Mouse (Mus musculus): ENCODE measurements around the gene Fes. TPM values are rescaled to one million over a fixed set of nuclear protein-coding genes. Genes with fewer than 3 reads are reported as not detected.
"Not testable (repeated sequence)": the region's sequence is repeated elsewhere in the genome, so short reads cannot be mapped to it uniquely, and the experiment has no call there.

Gene Fes
- total RNA-seq, 4 experiments from 2014 or later: 1.7 to 2.7 (median 2.4) TPM

DNA sequence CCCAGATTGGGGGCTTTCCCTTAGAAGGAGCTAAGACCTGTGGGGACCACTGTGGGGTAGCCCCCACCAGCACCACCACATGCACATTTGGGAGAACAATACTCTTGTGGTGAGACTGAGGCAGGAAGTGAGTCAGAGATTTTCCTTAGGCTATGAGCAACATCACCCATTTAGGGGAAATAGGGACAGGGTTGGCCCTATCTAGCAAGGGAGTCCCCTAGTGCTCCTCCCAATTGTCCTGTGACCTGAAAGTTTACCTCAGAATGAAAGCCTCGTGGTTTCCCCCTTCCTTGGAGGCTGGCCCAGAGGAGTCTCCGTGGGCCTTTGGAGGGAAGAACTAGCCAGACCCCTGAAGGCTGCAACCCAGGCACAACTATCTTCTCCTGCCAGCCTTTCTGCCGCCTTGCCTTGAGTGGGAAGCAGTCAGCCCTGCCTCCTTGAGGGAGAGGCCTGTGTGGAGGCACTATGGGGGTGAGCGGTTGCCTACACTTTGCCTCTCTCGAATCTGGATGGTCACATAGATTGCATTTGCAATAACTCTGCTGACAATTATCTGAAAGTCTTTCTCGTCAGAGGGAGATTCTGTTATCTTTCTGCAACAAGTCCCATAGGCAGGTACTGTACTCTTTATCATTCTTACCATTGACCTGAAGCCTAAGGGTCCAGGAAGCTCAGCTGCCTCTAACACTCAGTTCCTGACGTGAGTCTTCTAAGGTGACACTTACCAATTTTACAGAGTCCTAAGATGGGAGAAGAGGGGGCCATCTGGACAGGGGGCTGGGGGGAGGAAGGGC is 16.6 kb upstream of the Fes start:
- no peak for DNase-seq (ENCODE audit: low spot score in 2 of 2)

DNA sequence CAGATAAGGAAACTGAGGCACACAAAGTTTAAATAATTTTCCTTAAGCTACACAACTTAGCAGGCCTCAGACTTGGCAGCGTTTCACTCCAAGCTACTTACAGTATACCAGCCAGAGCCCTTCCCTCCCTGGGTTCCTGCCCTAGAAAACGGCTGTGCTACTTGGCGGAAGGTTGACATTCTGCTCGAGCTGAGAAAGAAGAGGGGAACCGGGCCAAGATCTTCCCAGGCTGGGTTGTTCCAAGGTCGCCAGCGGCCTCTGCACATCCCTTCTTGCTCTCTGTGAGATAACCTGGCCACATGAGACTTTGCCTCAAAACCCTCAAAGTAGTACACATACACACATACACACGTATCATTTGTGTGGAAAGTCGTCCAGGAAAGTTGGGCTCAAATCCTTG is 15.8 kb upstream of the Fes start:
- DNase-seq (ENCODE audit: low spot score in 2 of 2): peak; percentile 80 to 82

DNA sequence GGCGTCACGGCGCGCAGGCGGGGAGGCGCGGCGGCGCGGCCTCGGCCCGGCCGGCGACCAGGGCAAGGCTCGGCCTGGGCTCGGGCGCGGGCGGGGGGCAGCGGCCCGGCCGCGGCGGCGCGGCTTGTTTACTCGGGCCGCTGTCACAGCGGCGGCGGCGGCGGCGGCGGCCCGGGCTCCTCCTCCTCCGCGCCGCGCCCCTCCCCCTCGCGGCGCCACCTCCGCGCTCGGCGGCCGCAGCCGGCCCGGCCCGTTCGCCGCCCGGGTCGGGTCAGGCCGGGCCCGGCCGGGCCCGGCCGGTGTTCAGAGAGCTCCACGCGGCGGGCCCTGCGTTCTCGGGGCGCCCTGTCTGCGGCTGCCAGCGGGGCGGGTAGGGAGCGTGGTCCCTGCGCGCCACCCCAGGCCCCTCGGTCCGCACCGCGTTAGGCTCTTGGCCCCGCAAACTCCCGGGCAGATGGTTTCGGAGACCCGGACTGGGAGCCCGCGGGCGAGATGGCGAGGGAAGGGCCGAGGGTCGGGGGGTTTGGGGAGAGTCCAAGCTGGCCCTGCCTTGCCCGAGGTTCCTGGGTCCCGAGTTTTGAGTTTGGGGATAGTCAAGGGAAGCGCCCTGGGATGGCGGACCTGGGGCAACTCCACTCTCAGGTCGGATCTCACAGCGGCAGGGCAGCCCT is 15.0 kb upstream of the Fes start:
- DNase-seq (ENCODE audit: low spot score in 2 of 2): peak; percentile 34 to 56

DNA sequence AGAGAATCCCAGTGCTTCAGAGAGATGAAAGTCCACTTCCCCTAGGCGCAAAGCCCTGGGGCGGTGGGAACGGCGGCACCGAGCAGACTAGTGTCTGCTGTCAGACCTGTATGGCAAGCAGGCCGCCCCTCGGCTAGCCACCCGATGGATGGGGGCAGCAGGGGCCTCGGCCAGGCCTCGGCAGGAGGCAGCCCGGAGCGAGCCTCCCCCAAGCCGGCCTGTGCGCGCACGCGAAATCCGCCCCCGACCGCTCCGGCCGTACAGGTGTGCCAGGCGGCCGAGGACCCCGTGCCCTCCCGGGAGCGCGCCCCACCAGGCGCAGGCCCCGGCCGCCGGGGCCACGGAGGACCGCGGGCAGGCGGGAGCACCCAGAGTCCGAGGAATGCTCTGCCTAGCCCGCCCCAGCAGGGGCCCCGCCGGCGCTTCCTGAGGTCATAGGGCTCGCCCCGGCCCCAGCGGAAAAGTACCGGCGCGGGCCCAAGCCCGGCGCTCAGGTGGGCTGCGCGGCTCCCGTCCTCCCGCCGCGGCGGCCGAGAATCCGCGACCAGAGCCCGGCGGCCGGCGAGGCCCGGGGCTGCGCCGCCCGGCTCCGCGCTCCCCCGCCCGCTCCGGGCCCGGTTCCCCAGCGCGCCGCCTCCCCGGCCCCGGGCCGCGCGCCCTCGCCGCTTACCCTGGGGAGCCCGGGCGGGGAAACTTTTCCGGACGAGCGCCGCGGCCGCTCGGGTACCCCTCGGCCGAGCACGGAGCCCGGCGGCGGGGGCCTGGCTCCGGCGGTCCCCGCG is 14.3 kb upstream of the Fes start:
- DNase-seq (ENCODE audit: low spot score in 2 of 2): no peak

DNA sequence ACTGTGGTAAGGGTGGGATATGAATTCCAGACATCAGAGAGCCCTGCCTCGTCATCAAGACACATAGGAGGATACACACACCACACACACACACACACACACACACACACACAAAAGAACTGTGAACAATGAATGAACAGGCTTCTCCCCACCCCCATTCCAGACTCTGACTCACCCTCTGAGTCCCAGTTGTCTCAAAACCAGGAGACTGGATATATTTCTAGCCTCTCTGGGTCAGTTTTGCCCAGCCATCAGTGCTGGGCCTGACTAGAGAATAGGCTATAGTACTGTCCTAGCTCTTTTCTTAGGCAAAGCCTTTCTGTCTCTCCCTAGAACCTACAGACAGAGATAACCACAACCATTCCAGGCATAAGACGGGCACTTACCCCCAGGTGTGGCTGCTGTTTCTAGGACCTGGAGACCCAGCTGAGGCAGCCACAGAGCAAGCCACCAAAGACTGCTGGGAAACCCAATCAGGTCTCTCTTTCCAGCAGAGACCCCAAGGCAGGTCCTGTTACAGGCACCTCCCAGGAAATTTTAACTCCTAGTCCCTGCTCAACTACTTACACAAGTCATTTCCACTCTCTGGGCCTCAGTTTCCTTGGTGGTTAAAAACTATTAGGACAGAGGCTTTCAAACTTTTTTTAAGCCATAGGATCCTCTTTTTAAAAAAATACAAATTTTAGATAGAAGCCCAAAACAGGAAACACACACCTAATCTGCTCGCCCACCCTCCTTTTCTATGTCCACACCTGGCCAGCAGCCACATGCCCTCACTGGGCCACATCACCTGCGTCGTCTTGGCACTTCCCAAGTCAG is 13.5 kb upstream of the Fes start:
- DNase-seq (ENCODE audit: low spot score in 2 of 2): no peak

DNA sequence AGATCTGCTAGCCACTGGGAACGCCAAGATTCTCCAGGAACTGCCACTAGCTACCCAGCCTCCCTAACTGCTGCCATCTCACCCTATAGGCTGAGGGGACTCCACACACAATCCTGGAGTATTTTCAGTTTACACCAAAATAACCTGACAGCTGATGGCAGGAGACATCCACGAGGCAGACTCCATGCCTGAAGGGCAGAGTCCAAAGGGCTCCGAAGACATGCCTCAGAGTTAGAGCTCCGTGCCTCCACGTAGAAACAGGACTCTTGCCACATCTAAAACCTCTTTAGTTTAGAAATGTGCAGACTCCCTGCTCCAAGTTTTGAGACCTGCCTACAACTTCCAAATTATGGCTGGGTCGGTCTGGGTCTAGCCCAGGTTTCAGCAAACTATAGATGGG is 12.8 kb upstream of the Fes start:
- no peak for DNase-seq (ENCODE audit: low spot score in 2 of 2)

DNA sequence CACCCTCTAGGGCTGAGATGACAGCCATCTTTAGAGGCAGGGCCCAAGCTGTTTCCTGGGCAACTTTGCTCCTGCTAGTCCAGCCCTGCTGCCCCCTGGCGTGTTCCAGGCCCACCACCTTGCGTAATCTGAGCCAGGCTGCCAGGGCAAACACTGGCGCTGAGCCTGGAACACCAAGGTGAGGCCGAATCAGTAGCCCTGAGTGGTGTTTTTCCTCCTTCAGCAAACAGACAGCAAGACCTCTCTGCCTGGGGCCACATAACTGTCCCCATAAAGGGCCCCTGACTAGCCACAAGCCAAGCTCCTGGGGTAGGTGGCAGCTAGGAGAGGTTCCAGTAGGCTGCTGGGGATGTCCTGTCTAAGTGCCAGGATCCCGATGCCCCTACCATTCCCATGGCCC is 12.4 kb upstream of the Fes start:
- peak in 1 of 2 experiments; percentile 52 for DNase-seq (ENCODE audit: low spot score in 2 of 2)

DNA sequence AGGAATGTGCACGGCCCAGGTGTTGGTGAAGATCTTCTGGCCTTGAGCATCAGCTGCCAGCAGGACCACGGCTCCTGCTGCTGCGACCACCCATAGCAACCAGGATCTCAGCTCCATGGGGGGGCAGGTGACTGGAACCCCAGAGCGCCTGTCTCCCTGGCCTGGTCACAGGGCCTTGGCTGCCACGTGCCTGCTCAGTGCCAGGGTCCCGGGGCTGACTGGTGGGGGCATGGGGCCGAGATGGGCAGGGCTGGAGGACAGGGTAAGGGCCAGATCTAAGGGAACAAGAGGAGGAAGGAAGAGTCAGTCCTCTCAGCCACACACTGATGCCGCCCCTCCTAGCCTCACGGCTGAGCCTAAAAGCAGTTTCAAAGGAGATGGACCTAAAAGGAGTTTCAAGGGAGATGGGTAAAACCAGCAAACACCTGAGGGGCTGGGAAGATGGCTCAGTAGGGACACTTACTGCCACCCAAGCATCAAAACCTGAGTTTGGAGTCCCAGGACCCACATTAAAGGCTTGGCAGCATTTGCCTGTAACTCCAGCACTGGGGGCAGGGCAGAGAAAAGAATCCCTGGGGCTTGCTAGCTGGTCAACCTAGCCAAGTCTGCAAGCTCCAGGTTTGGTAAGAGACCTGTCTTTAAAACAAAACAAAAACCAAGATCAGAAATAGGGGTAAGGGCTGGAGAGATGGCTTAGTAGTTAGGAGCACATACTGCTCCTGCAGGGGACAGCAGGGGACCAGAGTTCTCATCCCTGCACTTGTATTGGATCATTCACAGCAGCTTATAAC is 11.1 kb upstream of the Fes start:
- no peak for DNase-seq (ENCODE audit: low spot score in 2 of 2)

DNA sequence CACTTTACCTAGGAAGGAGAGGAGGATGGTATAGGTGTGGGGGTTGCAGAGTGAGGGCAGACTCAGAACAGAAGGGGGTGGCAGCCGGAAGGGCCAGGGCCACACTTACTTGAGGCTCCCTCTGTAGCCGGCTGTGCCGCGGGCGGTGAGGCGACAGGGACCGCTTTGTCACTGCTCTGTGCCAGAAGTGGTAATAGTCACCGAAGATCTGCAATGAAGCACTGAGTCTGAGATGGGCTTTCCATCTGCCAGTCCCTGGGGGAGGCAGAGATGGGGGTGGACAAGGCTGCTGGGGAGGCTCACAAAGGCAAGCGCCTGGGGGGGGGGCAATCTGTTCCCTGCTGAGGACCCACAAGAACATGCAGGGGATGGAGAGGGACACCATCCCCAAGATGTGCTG is 10.2 kb upstream of the Fes start:
- no peak for DNase-seq (ENCODE audit: low spot score in 2 of 2)

DNA sequence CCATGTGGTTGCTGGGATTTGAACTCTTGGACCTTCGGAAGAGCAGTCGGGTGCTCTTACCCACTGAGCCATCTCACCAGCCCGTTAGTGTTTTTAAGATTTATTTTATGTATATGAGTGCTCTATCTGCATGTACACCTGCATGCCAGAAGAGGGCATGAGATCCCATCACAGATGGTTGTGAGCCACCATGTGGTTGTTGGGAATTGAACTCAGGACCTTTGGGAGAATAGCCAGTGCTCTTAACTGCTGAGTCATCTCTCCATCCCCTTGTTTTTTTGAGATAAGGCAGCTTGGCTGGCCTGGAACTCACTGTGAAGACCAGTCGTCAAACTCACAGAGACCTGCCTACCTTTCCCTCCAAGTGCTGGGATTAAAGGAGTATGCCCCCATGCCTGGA is 8.7 kb upstream of the Fes start:
- not testable (repeated sequence) for DNase-seq (ENCODE audit: low spot score in 2 of 2)

DNA sequence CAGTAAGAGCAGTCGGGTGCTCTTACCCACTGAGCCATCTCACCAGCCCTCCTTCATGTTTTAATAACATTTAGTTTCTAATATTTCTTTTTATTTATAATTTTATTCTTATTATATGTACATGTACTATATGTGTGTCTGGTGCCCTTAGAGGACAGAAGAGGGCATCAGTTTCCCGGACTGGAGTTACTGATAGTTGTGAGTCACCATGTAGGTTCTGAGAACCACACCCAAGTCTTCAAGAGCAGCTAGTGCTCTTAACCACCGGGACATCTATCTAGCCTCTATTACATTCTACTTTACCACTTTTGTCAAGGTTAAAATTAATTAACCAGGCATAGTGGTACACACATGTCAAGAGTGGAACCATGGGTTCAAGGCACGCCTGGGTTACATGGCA is 6.9 kb upstream of the Fes start:
- no peak for DNase-seq (ENCODE audit: low spot score in 2 of 2)

DNA sequence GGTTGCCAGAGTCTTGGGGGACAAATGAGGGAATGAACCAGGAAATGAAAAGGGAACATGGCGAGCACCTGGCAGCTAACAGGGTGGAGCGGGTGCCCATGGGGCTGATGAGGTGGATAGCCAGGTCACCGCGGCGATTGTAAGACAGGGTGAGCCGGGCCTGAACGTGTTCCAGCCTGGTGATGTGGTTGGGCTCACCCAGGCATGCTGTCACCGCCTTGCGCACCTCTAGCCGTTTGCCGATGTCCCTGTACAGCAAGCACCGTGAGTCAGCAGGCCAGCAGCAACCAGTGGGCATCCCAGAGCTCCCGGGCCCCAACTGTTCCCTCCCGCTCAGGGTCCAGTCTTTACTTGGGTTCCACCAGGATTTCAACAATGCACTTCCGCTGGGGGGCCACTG is 4.4 kb upstream of the Fes start:
- no peak for DNase-seq (ENCODE audit: low spot score in 2 of 2)

DNA sequence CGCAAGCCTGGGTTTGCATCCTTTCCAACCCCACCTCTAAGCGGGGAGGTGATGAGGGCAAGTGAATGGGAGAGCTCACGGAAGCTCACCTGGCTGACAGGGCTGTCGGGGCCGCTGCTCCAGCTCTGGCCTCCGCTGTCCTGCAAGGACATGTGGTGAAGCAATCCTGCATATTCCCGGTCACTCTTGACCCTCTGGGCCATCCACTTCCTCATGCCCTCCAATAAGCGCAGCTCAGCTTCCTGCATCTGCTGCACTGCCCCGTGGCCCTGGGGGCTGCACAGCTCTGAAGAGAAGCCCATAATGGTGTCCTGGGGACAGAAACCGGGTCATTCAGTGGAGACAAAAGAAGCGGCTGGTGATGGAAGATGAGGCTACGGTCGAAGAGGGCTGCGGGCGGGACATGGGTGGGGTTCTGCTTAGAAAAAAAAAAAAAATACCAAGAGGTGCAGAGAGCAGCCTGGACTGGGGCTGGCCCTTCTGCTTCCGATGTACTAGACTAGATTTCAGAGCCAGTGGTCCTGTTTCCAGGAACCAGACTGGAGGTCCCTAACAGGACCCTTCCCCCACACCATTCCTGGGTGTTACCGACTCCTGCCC is 613 bp downstream of the Fes start:
- no peak for DNase-seq (ENCODE audit: low spot score in 2 of 2)

DNA sequence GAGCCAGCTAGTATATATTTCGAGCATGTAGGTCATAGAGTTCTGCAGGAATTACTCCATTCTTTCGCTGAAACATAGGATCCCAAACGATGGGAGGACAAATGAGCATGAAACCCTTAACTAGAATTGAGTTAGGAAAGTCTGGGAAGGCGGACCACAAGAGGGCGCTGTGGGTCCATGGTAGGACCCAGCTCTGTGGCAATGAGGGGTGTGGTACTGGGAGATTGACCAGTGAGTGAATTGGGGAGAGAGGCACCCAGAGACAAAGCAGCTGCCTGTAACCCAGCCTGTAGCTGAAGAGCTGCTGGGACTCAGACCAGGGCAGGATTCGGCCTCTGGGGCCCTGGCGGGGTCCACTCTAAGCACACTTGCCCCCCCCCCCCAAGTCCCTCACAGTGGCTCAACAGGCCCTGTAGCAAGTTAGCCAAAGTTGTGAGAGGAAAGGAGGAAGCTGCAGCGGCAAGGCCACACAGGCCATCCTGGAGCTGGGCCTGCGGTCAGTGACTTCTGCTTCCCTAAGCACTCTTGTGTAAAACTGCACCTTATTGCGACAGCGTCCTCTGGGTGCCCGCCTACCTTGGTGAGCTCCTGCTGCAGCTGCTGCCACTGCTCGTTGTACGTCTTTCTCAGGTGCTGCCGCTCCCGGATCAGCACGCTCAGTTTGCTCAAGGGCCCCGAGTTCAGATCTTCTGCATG is 1.4 kb downstream of the Fes start:
- peak; percentile 82 to 83 for DNase-seq (ENCODE audit: low spot score in 2 of 2)

DNA sequence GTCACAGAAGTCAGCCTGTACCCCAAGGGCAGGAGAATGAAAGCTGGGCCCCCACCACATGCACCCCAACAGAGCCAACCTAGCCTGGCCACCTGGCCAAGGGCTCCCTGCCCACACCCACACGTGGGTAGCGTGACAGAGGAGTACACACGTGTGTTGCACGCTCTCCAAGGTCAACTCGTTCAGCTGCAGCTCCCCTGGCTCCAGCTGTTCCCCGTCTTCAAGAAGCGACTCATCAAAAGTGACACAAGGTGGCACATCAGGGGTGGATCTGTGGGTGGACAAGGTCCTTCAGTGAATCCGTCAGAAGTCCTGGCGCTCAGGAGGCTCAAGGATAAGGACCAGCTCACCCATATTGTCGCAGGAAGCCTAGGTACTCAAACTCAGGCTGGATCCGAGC is 4.8 kb downstream of the Fes start:
- DNase-seq (ENCODE audit: low spot score in 2 of 2): no peak

DNA sequence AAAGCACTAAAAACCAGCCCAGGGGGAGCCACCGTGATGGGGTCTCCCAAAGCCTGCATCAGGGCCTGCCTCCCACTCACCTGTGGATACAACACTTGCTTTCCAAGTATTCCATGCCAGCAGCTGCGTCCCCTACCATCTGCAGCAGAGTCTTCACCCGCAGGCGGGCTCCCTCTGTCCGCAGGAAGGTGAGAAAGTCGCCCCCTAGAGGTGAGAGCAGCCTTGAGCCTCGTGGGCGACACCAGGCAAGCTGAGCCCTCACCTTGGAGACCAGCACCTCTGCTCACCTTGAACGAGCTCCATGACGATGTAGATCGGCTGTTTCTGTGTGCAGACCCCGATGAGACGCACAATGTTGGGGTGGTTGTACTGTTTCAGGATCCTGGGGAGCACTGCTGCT is 8.2 kb downstream of the Fes start:
- no peak for DNase-seq (ENCODE audit: low spot score in 2 of 2)

DNA sequence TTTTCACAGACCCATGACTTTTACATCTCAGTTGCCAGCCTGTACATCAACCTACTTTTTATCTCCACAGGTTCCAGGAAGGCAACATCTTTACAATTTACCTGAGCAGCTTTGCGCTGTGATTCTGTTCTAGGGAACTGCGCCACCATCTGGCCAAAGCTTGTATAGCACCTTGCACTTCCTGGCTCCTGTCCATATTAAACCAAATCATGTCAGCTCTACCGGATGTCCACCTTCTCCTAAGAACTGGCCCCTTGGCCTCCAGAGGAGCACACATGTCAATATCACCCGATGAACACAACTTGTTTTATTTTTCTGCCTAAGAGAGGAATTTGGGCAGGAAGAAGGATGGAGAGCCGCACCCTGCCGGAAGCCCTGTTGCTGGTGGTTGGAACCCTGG is 10.3 kb downstream of the Fes start:
- DNase-seq (ENCODE audit: low spot score in 2 of 2): peak; percentile 54 to 61

DNA sequence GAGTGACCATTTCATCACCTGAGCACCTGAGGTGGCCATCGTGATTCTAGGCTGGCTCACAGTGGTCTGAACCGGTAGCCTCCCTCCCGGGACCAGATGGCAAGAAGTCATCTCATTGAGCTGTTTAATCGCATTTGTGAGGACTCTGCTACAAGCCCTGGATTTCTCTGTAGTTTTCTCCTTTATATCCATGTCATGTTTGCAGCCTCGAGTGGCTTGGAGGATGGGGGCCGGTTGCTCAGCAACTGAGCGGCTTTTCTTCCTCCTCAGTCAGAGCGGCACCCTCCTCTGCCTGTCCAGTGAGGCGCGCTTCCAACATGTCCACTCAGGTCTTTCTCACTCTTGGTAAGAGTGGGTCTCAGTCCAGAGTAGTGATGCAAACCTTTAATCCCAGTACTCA is 11.6 kb downstream of the Fes start:
- no peak for DNase-seq (ENCODE audit: low spot score in 2 of 2)

DNA sequence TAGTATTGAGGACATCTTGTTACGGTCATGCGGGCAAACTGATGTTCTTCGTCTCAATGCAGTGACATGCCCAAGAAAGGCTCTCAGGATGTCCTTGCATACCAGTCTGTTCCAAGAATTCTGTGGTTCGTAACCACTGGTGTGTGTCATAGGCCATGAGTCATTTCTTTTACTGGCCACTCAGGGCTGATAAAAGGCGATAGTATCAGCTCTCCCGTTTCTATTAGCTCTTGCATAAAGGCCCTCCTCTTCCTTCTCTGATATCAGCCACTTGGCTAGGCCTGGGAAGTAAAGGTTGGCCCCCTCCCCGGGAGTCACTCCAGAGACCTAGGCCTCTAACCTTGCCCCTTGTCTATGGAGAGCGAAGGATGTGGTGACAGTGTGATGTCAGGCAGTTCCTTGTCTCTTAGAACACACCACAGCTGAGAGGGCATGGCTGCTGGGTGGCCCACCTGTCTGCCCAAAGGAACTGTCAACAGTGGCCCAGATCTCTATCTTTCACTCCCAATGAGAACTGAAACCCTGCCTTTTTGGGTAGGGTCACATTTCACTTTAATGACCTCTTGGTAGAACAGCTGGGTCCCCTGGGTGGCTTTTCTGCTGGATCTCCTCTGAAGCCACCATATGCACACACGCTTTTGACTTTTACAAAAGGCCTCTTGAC is 12.2 kb downstream of the Fes start:
- no peak for DNase-seq (ENCODE audit: low spot score in 2 of 2)
